ENCODE assay signal across 21 mouse cellular contexts in genomic region chr5:116864275-116864674, GRCm38 (mm10).
DNase-seq lines count a peak whose midpoint lies in the region; ATAC-seq and TF ChIP-seq lines count a peak whose summit lies in the region.
"Had no signal": no experiment of that assay in that cellular context is flagged by ENCODE, and none has a peak within 500 bp of the region (broad histone marks: within the 10 kb centered on the region; RNA-seq: fewer than 3 reads in every experiment).

No protein-coding gene starts in this region.

- H3K27ac ChIP-seq in ES-Bruce4 (ENCODE audit: insufficient read depth, low read length), result no peak overlapping the region
- H3K27ac ChIP-seq: embryonic facial prominence, embryonic 12.5 days; heart, adult 2 months; heart, embryonic 15.5 days; hindbrain, embryonic 10.5 days; hindbrain, embryonic 15.5 days had no signal

- ATAC-seq in megakaryocyte, adult 5-6 weeks (ENCODE audit: poor library complexity, severe bottlenecking), result no peak
- ATAC-seq: forebrain, embryonic 16.5 days; inflammation-experienced regulatory T-cells, adult 6 months; Patski had no signal

- no peaks in the 10 kb centered on the region for H3K36me3 ChIP-seq in megakaryocyte, embryonic 14.5 days (replicated peaks; ENCODE audit: low read length)
- no peaks in the 10 kb centered on the region for H3K36me3 ChIP-seq in ES-Bruce4 (ENCODE audit: control insufficient read depth, insufficient read depth, low read length, poor library complexity, severe bottlenecking)
- H3K36me3 ChIP-seq: embryonic facial prominence, embryonic 12.5 days; heart, embryonic 15.5 days; hindbrain, embryonic 10.5 days; hindbrain, embryonic 15.5 days had no signal

- DNase-seq in R1 (ENCODE audit: low read depth, low spot score), result peak; percentile 49
- no peak for DNase-seq in yolk sac, embryonic 10.5 days (ENCODE audit: low spot score)
- DNase-seq in heart, postnatal 25 days (ENCODE audit: low spot score), result no peak
- DNase-seq: adrenal gland, adult 8-10 months; adrenal gland, postnatal 36 days; cerebellum, adult 11 months; cerebellum, adult 9-10 months; cerebellum, postnatal 25 days; gastrocnemius, postnatal 14 days; heart, adult 2 months; heart, postnatal 14 days had no signal

- peaks cover 84% of the 10 kb centered on the region for H3K9me3 ChIP-seq in megakaryocyte, embryonic 14.5 days
- H3K9me3 ChIP-seq in ES-Bruce4 (replicated peaks; ENCODE audit: control insufficient read depth, insufficient read depth, low read length, poor library complexity, severe bottlenecking), result no peaks in the 10 kb centered on the region; the same call in 1 of the 2 replicates
- H3K9me3 ChIP-seq: heart, embryonic 15.5 days; hindbrain, embryonic 15.5 days had no signal

- peak; percentile 42 for TF ChIP-seq CTCF in ES-Bruce4 (IDR thresholded peaks at IDR 0.05; ENCODE audit: low read depth, low read length)

- no peak overlapping the region for H3K9ac ChIP-seq in ES-Bruce4 (ENCODE audit: low read depth, poor library complexity, severe bottlenecking)
- H3K9ac ChIP-seq: embryonic facial prominence, embryonic 12.5 days; heart, embryonic 15.5 days; hindbrain, embryonic 15.5 days had no signal

- H3K4me3 ChIP-seq in megakaryocyte, embryonic 14.5 days (replicated peaks), result peak overlapping the region; percentile 47
- H3K4me3 ChIP-seq in ES-Bruce4 (ENCODE audit: low read depth, low read length), result no peak overlapping the region
- H3K4me3 ChIP-seq: embryonic facial prominence, embryonic 12.5 days; heart, adult 2 months; heart, embryonic 15.5 days; hindbrain, embryonic 10.5 days; hindbrain, embryonic 15.5 days had no signal

- H3K4me1 ChIP-seq in megakaryocyte, embryonic 14.5 days, result no peaks in the 10 kb centered on the region
- H3K4me1 ChIP-seq in ES-Bruce4 (ENCODE audit: control insufficient read depth, insufficient read depth, low read length), result no peaks in the 10 kb centered on the region
- H3K4me1 ChIP-seq: embryonic facial prominence, embryonic 12.5 days; heart, embryonic 15.5 days; hindbrain, embryonic 10.5 days; hindbrain, embryonic 15.5 days had no signal

- TF ChIP-seq POLR2A in ES-Bruce4 (IDR thresholded peaks at IDR 0.05; ENCODE audit: insufficient read depth, low read length), result no peak

- intact Hi-C loops in heart, postnatal 25 days (cut with DNase I), result no loop called here

- TF ChIP-seq EP300 in ES-Bruce4 (IDR thresholded peaks at IDR 0.05; ENCODE audit: insufficient read depth, low read depth, low read length), result no peak

- H3K27me3 ChIP-seq in megakaryocyte, embryonic 14.5 days (replicated peaks), result no peaks in the 10 kb centered on the region
- no peaks in the 10 kb centered on the region for H3K27me3 ChIP-seq in ES-Bruce4 (ENCODE audit: control insufficient read depth, insufficient read depth, low read length, poor library complexity, severe bottlenecking)
- H3K27me3 ChIP-seq: embryonic facial prominence, embryonic 12.5 days; heart, embryonic 15.5 days; hindbrain, embryonic 15.5 days; Patski had no signal
